Comparison of ENCODE assay signal across 9 mouse cellular contexts in the genomic region with DNA sequence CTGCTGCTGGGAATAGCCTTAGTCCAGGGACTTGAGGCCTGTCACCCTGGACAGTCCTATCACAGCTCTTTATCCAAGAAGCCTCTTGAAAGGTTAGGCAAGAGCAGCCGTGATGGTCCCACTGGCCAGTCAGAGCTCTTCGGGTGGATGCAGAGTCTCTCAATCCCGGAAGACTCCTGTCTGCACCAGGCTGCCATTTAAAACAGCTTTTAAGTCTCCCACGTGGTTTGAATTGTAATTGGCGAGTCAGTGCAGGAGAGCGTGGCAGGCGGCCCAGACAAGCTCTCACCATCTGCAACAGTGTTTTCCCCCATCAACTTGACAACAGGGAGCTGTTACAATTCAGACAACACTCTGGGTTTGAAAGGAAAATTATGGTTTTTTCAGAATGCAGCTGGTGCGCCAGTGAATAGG. TPM values are rescaled to one million over a fixed set of nuclear protein-coding genes. Genes with fewer than 3 reads are reported as not detected.
DNase-seq lines count a peak whose midpoint lies in the region; ATAC-seq lines count a peak whose summit lies in the region.
"Had no signal": no experiment of that assay in that cellular context is flagged by ENCODE, and none has a peak within 500 bp of the region (broad histone marks: within the 10 kb centered on the region; RNA-seq: fewer than 3 reads in every experiment).

No protein-coding gene starts in this region.

- ATAC-seq in forebrain, embryonic 15.5 days (replicated peaks) = peak; percentile 91
- ATAC-seq in stomach, embryonic 16.5 days (ENCODE audit: insufficient read depth, low FRiP score) = peak; percentile 48

- peak; percentile 13 for DNase-seq in ovary, postnatal 10 days (ENCODE audit: low spot score)
- DNase-seq in ovary, adult 18-20 months (ENCODE audit: low spot score) = no peak
- DNase-seq in heart, postnatal 14 days = peak; percentile 74 to 75
- DNase-seq in layer of hippocampus, adult 9-11 months = peak; percentile 94
- peak; percentile 44 for DNase-seq in lung, postnatal 25 days (ENCODE audit: low spot score)
- DNase-seq in urinary bladder, postnatal 25 days (ENCODE audit: low spot score) = no peak

- H3K4me3 ChIP-seq in forebrain, embryonic 15.5 days = peak overlapping the region; percentile 12
- no peak overlapping the region for H3K4me3 ChIP-seq in stomach, embryonic 16.5 days (replicated peaks; ENCODE audit: low read length)

- H3K9me3 ChIP-seq in forebrain, embryonic 15.5 days = no peaks in the 10 kb centered on the region
- H3K9me3 ChIP-seq in stomach, embryonic 16.5 days (replicated peaks; ENCODE audit: control insufficient read depth, low read length) = no peaks in the 10 kb centered on the region
- H3K9me3 ChIP-seq: G1E had no signal

- intact Hi-C loops in heart, postnatal 14 days (cut with DNase I) = loop anchor here (5.0 kb wide), 1 partner anchor 52 kb away; no protein-coding TSS in a partner anchor

- WGBS in forebrain, embryonic 15.5 days = 6% methylated on average over 8 of the region's 8 CpGs
- WGBS in stomach, embryonic 16.5 days = 50% methylated on average over 8 of the region's 8 CpGs

- H3K4me2 ChIP-seq in forebrain, embryonic 15.5 days (replicated peaks) = peak overlapping the region; percentile 33
- no peak overlapping the region for H3K4me2 ChIP-seq in stomach, embryonic 16.5 days (ENCODE audit: low read depth, low read length)

- no peaks in the 10 kb centered on the region for H3K27me3 ChIP-seq in forebrain, embryonic 15.5 days
- H3K27me3 ChIP-seq in stomach, embryonic 16.5 days (ENCODE audit: control insufficient read depth, insufficient read depth, low read length) = no peaks in the 10 kb centered on the region

- peak overlapping the region; percentile 96 for H3K27ac ChIP-seq in forebrain, embryonic 15.5 days (replicated peaks)
- H3K27ac ChIP-seq in stomach, embryonic 16.5 days (ENCODE audit: low read length) = no peak overlapping the region

- no peaks in the 10 kb centered on the region for H3K36me3 ChIP-seq in forebrain, embryonic 15.5 days
- no peaks in the 10 kb centered on the region for H3K36me3 ChIP-seq in stomach, embryonic 16.5 days (ENCODE audit: control insufficient read depth, insufficient read depth, low read length)
- H3K36me3 ChIP-seq: G1E had no signal

- H3K9ac ChIP-seq in forebrain, embryonic 15.5 days (replicated peaks) = 0 out of 2 replicates have a peak overlapping the region, but pooled peaks have one; percentile 11
- H3K9ac ChIP-seq in stomach, embryonic 16.5 days (ENCODE audit: low read length) = no peak overlapping the region

- peaks cover 44% of the 10 kb centered on the region for H3K4me1 ChIP-seq in forebrain, embryonic 15.5 days
- peaks cover 10% of the 10 kb centered on the region for H3K4me1 ChIP-seq in stomach, embryonic 16.5 days (ENCODE audit: control insufficient read depth, insufficient read depth, low read length)

RNA-seq across cellular contexts. Expression of a gene that starts 31.7 kb away (rescaled TPM):
- 19.1 and 20.3 TPM in 2 replicates for polyA plus RNA-seq in forebrain, embryonic 15.5 days (2015; fragmentation: Nextera tagmentation; extraction: Ambion mirVana)
- total RNA-seq in heart, postnatal 14 days (2021) = under 1 TPM; 0.68 to 0.76 TPM
- polyA plus RNA-seq in stomach, embryonic 16.5 days (2015; fragmentation: Nextera tagmentation; extraction: Ambion mirVana) = 0.67 and 0.77 TPM in 2 replicates
- total RNA-seq: G1E had no signal
- polyA plus RNA-seq: G1E had no signal

RNA-seq across cellular contexts. Expression of a gene that starts 38.1 kb away (rescaled TPM):
- 0.27 and 0.57 TPM in 2 replicates for polyA plus RNA-seq in forebrain, embryonic 15.5 days (2015; fragmentation: Nextera tagmentation; extraction: Ambion mirVana)
- total RNA-seq in heart, postnatal 14 days (2021) = not detected
- 0.21 and 0.70 TPM in 2 replicates for polyA plus RNA-seq in stomach, embryonic 16.5 days (2015; fragmentation: Nextera tagmentation; extraction: Ambion mirVana)

RNA-seq across cellular contexts. Expression of a gene that starts 38.5 kb away (rescaled TPM):
- polyA plus RNA-seq in forebrain, embryonic 15.5 days (2015; fragmentation: Nextera tagmentation; extraction: Ambion mirVana) = 16.7 and 17.7 TPM in 2 replicates
- total RNA-seq in heart, postnatal 14 days (2021) = 1 to 10 TPM; 8.4 to 8.5 TPM
- polyA plus RNA-seq in stomach, embryonic 16.5 days (2015; fragmentation: Nextera tagmentation; extraction: Ambion mirVana) = 32.5 and 34.6 TPM in 2 replicates

RNA-seq across cellular contexts. Expression of a gene that starts 45.4 kb away (rescaled TPM):
- polyA plus RNA-seq in forebrain, embryonic 15.5 days (2015; fragmentation: Nextera tagmentation; extraction: Ambion mirVana) = 10.6 and 13.0 TPM in 2 replicates
- under 1 TPM; 0.27 to 0.38 TPM for total RNA-seq in heart, postnatal 14 days (2021)
- polyA plus RNA-seq in stomach, embryonic 16.5 days (2015; fragmentation: Nextera tagmentation; extraction: Ambion mirVana) = 4.7 and 6.7 TPM in 2 replicates
- polyA plus RNA-seq: G1E had no signal

Comparison
In these comparisons a context has a peak if more than half of its experiments do, and no peak if none do; other contexts are left out.
1. DNase-seq: peak in ovary, postnatal 10 days (single experiment), heart, postnatal 14 days (2 of 2), layer of hippocampus, adult 9-11 months (single experiment) and lung, postnatal 25 days (single experiment); none in ovary, adult 18-20 months (single experiment) and urinary bladder, postnatal 25 days (single experiment).
2. RNA of a gene that starts 31.7 kb away (polyA plus RNA-seq): 19.1 to 20.3 TPM in forebrain, embryonic 15.5 days; 0.67 to 0.77 TPM in stomach, embryonic 16.5 days; every median in the first group is over 10 times any median in the second.